Mouse (Mus musculus) layer of hippocampus, postnatal 25 days (tissue): Measurements from ENCODE around the gene Rps27rt. TPM values are rescaled to one million over a fixed set of nuclear protein-coding genes. Genes with fewer than 3 reads are reported as not detected.

Source experiments
- DNase-seq, 2 experiments: peaks; one replicate each; pipeline ENCODE4 v3.0.0; 2022; ENCODE audit warnings: mixed read lengths in 2 of 2, low spot score in 1 of 2; ENCODE audit errors: extremely low spot score in 1 of 2
- total RNA-seq, 2 experiments: library from RNA; stranded (reverse); gene quantifications; 2 replicates each; pipeline ENCODE4 v1.2.3; 2021

Rps27rt gene
- total RNA-seq, 2 experiments from 2014 or later = 12.8 to 29.9 TPM

DNA sequence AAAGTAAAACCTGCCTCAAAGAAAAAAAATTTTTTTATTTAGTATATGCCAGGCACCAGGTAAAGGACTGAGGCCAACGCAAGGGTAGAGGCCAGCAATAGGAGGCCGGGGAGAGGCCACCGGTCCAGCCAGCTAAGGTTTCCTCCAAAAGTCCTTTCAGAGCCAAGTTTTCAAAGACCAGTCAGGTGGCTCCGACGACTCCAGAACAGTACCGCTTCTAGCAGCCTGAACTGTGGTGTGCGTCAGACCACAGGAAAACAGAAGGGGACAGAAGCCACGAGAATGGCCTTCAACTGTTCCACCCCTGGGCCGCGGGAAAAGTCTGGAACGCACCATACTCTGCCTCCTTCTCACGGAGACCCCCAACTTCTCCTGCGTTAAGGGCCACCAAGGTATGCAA lies 49.9 kb downstream of the Rps27rt start:
- DNase-seq = no peak

Other genes with a start within 250 kb of the Rps27rt start
- 1 to 10 TPM; 4.9 to 5.1 TPM for gene Cmtm7, start 200.9 kb downstream of the Rps27rt start, total RNA-seq
- 1 to 10 TPM; 1.8 to 2.0 TPM for gene Cmtm8, start 138.6 kb downstream of the Rps27rt start, total RNA-seq
- 10 to 100 TPM; 78.2 to 84.7 TPM for gene Gpd1l, start 48.8 kb downstream of the Rps27rt start, total RNA-seq
- gene Osbpl10, start 4.2 kb downstream of the Rps27rt start, total RNA-seq = 10 to 100 TPM; 20.0 to 20.9 TPM